16 mouse cellular contexts compared by ENCODE assay signal in genomic region chrX:153369780-153370179, GRCm38 (mm10).
DNase-seq lines count a peak whose midpoint lies in the region; ATAC-seq and TF ChIP-seq lines count a peak whose summit lies in the region.
"Had no signal": no experiment of that assay in that cellular context is flagged by ENCODE, and none has a peak within 500 bp of the region (broad histone marks: within the 10 kb centered on the region; RNA-seq: fewer than 3 reads in every experiment).

No protein-coding gene starts in this region.

- ATAC-seq in activated CD4-positive, CD25-positive, alpha-beta regulatory T cell, adult 4 months: no peak
- no peak for ATAC-seq in kidney, embryonic 14.5 days (ENCODE audit: low FRiP score, low TSS enrichment)

- H3K27me3 ChIP-seq in heart, adult 2 months (ENCODE audit: control insufficient read depth, insufficient read depth, low read length): no peaks in the 10 kb centered on the region
- no peaks in the 10 kb centered on the region for H3K27me3 ChIP-seq in kidney, embryonic 14.5 days (ENCODE audit: control insufficient read depth, insufficient read depth, low read length)
- H3K27me3 ChIP-seq: hindbrain, embryonic 13.5 days; limb, embryonic 12.5 days had no signal

- no peak for DNase-seq in heart, adult 2 months
- DNase-seq in heart, postnatal 14 days: no peak
- peak; percentile 45 for DNase-seq in retina, embryonic 14.5 days (ENCODE audit: low spot score)
- no peak for DNase-seq in retina, postnatal 1 day
- DNase-seq in adipocyte (ENCODE audit: low spot score): peak; percentile 12
- DNase-seq in frontal cortex, postnatal 25 days (ENCODE audit: low spot score in 2 of 2): no peak
- DNase-seq: cerebellum, postnatal 10 days; heart, adult 11 months; kidney, postnatal 4 days; lung, postnatal 36 days had no signal

- TF ChIP-seq POLR2A in heart, adult 2 months (IDR thresholded peaks at IDR 0.05; ENCODE audit: insufficient read depth, low read depth, low read length): no peak

- H3K4me2 ChIP-seq in kidney, embryonic 14.5 days (replicated peaks; ENCODE audit: low read depth, low read length): no peak overlapping the region
- H3K4me2 ChIP-seq: hindbrain, embryonic 13.5 days; limb, embryonic 12.5 days had no signal

- no peak overlapping the region for H3K4me3 ChIP-seq in heart, adult 2 months
- no peak overlapping the region for H3K4me3 ChIP-seq in kidney, embryonic 14.5 days (ENCODE audit: low read length)
- H3K4me3 ChIP-seq: hindbrain, embryonic 13.5 days; limb, embryonic 12.5 days; myocyte had no signal

- H3K9ac ChIP-seq in heart, adult 2 months (ENCODE audit: low read depth, low read length): no peak overlapping the region
- H3K9ac ChIP-seq in kidney, embryonic 14.5 days (ENCODE audit: low read depth, low read length): no peak overlapping the region
- H3K9ac ChIP-seq: hindbrain, embryonic 13.5 days; limb, embryonic 12.5 days had no signal

- TF ChIP-seq EP300 in heart, adult 2 months (IDR thresholded peaks at IDR 0.05; ENCODE audit: insufficient read depth, low read depth, low read length): no peak

- TF ChIP-seq CTCF in heart, adult 2 months (IDR thresholded peaks at IDR 0.05): peak; percentile 54

- H3K27ac ChIP-seq in heart, adult 2 months: no peak overlapping the region
- H3K27ac ChIP-seq in kidney, embryonic 14.5 days (ENCODE audit: low read depth, low read length): no peak overlapping the region
- H3K27ac ChIP-seq: hindbrain, embryonic 13.5 days; limb, embryonic 12.5 days had no signal

- intact Hi-C loops in heart, adult 2 months (cut with DNase I): loop anchor here (5.0 kb wide), 1 partner anchor 212 kb away; no protein-coding TSS in a partner anchor
- intact Hi-C loops in heart, postnatal 14 days (cut with DNase I): loop anchor here (5.0 to 10.0 kb wide), 3 partner anchors 135 to 452 kb away; partner anchors contain the start of gene Klf8

- H3K9me3 ChIP-seq in kidney, embryonic 14.5 days (ENCODE audit: control insufficient read depth, low read length): no peaks in the 10 kb centered on the region
- H3K9me3 ChIP-seq: G1E; hindbrain, embryonic 13.5 days; limb, embryonic 12.5 days had no signal

- WGBS in heart, adult 2 months: 32% methylated on average over 8 of the region's 8 CpGs
- 38% methylated on average over 8 of the region's 8 CpGs for WGBS in kidney, embryonic 14.5 days

- no peaks in the 10 kb centered on the region for H3K4me1 ChIP-seq in heart, adult 2 months (ENCODE audit: control insufficient read depth, insufficient read depth, low read length)
- H3K4me1 ChIP-seq in kidney, embryonic 14.5 days (ENCODE audit: control insufficient read depth, insufficient read depth, low read length): no peaks in the 10 kb centered on the region
- H3K4me1 ChIP-seq: hindbrain, embryonic 13.5 days; limb, embryonic 12.5 days had no signal

- H3K36me3 ChIP-seq in heart, adult 2 months (ENCODE audit: control insufficient read depth, insufficient read depth, low read length): no peaks in the 10 kb centered on the region
- no peaks in the 10 kb centered on the region for H3K36me3 ChIP-seq in kidney, embryonic 14.5 days (ENCODE audit: control insufficient read depth, insufficient read depth, low read length)
- H3K36me3 ChIP-seq: G1E; hindbrain, embryonic 13.5 days; limb, embryonic 12.5 days had no signal

- H3K79me2 ChIP-seq in heart, adult 2 months (replicated peaks; ENCODE audit: control insufficient read depth, insufficient read depth, low read length): no peaks in the 10 kb centered on the region

Comparison
In these comparisons a context has a peak if more than half of its experiments do, and no peak if none do; other contexts are left out.
1. DNase-seq: peak in retina, embryonic 14.5 days (single experiment) and adipocyte (single experiment); none in heart, adult 2 months (0 of 2), heart, postnatal 14 days (0 of 2), retina, postnatal 1 day (single experiment) and frontal cortex, postnatal 25 days (0 of 2).